Mouse (Mus musculus): Measurements from ENCODE around the gene Slc16a5. TPM values are rescaled to one million over a fixed set of nuclear protein-coding genes. Genes with fewer than 3 reads are reported as not detected.
A peak's percentile ranks its signal among the peaks of the same experiment; 100 is the strongest.

Gene Slc16a5
- not detected for total RNA-seq (2021)
- long read RNA-seq, experiment 1 = 0 reads
- long read RNA-seq, experiment 2 = 0 reads

DNA sequence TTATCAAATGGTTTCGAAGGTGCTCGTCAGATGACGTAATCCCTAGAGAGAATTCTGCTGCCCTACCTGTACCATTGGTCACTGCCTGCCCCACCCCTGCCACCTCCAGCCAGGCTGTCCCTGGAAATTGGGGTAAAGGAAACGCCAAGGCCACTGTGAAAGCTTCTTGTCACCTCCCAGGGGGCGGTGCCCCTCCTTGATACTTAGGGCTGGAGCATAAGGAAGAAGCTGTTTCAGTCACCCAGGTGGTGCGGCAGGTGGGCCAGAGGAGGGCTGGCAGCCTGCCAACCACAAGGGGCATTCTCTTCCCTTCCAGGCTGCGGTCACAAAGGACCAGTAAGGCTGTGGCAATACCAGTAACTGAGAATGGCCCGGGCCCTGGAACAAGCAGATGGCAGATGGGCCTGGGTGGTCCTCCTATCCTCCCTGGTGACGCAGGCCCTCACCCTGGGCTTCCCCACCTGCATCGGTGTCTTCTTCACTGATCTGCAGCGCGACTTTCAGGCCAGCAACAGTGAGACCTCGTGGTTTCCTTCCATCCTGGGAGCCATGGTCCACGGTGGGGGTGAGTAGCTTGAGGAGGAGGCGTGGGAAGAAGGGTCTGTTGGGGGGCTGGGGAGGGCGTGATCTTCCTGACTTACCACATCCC lies at the start of gene Slc16a5:
Slc16a5 (plus strand) TSS at position 232 of the 649 bp plus-strand sequence.
- intact Hi-C loops (cut with DNase I) = no loop called here
- Histone ChIP-seq H3K27ac (no peak within 1 kb of the TSS), H3K4me3 (no peak within 1 kb of the TSS)
- no peak for TF ChIP-seq CTCF (IDR thresholded peaks at IDR 0.05)
- no peak for DNase-seq (ENCODE audit: extremely low spot score in 1 of 2, low spot score in 2 of 2)

DNA sequence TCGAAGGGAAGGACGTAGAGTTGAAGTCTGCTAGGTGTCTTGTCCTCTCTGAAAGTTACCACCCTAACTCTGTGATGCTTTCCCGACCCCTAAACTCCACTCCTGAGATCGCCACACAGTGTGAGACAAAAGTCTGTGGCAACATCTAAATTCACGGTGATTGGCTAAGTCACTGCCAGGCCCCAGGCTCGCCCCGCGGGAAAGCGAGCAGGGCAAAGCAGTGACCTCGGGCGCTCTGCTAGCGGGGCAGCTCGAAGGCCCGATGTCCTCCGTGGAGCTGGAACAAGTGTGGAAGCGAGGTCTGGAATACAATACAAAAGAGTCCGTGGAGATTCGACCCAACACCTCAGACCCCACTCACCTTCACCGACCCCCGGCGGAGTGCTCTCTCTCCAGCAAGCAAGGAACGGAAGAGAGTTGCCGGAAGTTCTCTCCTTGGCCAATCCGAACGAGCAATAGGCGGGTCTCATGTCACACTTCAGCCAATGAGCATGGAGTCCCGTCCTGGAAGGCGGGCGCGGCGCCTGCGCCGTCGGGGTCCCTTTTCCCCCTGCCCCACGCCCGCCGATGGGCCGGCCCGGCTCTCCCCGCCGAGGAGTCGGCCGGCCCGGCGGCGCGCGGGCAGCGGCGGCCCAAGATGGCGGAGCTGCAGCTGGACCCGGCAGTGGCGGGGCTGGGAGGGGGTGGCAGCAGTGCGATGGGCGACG lies 42.6 kb upstream of the Slc16a5 start, which contains the start of the genes Atp5h and Kctd2:
Atp5h (minus strand) TSS at position 432 of the 707 bp plus-strand sequence.
Kctd2 (plus strand) TSS at position 598 of the 707 bp plus-strand sequence.
- intact Hi-C loops (cut with DNase I) = loop anchor here (2.0 kb wide), 1 partner anchor 55 kb away; the partner anchor contains the start of gene Armc7
- TF ChIP-seq CTCF (IDR thresholded peaks at IDR 0.05) = no peak
- Histone ChIP-seq H3K4me3 (peak within 1 kb of the TSS; percentile 94), H3K27ac (peak within 1 kb of the TSS; percentile 93)
- peak; percentile 93 to 94 for DNase-seq (ENCODE audit: extremely low spot score in 1 of 2, low spot score in 2 of 2)

DNA sequence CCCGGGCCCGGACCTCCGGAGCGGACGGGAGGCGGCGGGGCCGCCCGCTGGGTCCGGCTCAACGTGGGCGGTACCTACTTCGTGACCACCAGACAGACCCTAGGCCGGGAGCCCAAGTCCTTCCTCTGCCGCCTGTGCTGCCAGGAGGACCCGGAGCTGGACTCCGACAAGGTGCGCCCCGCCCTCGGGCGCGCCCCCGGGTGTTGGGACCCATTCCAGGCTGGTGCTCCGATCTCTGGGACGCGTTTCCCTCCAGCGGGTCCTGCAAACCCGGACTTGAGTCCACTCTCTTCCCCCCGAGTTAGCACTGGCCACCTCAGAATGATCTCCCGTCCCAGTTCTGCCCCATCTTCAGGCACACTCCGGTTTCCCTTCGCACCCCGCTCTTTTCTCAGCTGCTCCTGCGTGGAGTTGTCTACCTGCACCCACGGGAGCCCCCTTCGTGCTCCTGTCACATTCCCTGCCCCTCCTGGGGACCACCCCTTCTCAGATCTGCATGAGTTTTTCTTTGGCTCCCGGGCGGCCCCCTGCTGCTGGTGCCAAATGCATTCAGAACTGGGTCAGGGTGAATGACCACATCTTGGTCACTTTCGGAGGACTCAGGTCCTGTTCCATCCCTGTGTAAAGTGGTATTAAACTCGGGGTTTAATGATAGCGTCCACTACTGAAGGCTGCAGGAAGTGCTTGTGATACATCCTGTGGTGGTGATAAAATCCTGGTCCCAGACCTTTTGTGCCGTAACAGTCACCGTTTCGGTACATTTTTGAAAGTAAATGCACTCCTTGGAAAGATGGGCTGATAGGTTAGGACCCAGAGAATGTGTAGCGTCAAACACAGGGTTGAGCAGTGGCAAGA lies 41.7 kb upstream of the Slc16a5 start:
- no peak; the same call in 1 of the 2 replicates for TF ChIP-seq CTCF (IDR thresholded peaks at IDR 0.05)
- peak; percentile 47 to 63 for DNase-seq (ENCODE audit: extremely low spot score in 1 of 2, low spot score in 2 of 2)
- peak overlapping the region; percentile 93 for H3K27ac ChIP-seq
- peak overlapping the region; percentile 94 for H3K4me3 ChIP-seq
- intact Hi-C loops (cut with DNase I) = loop anchor here (2.0 kb wide), 1 partner anchor 54 kb away; the partner anchor contains the start of gene Armc7

DNA sequence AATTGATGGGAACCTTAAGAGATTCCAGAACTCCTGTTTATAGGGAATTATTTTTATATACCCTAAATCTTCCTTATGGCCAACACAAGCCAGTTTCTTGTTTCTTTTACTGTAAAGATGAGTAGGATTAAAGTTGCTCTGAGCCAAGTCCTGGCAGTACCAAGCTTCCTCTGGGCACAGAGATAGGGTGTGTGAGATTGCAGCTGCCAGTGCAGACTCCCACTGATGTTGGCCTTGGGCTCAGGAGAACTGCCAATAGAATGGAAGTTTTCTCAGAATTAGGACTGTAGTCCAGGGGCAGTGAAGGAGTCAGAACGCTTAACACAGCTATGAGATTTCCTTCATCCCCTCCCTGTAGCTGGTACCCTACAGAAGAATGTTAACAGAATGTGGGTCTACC lies 40.9 kb upstream of the Slc16a5 start:
- no peak for DNase-seq (ENCODE audit: extremely low spot score in 1 of 2, low spot score in 2 of 2)
- Histone ChIP-seq H3K27ac (peak overlapping the region; percentile 93), H3K4me3 (peak overlapping the region; percentile 94)
- no peak for TF ChIP-seq CTCF (IDR thresholded peaks at IDR 0.05)
- intact Hi-C loops (cut with DNase I) = loop anchor here (2.0 kb wide), 1 partner anchor 53 kb away; the partner anchor contains the start of gene Armc7

DNA sequence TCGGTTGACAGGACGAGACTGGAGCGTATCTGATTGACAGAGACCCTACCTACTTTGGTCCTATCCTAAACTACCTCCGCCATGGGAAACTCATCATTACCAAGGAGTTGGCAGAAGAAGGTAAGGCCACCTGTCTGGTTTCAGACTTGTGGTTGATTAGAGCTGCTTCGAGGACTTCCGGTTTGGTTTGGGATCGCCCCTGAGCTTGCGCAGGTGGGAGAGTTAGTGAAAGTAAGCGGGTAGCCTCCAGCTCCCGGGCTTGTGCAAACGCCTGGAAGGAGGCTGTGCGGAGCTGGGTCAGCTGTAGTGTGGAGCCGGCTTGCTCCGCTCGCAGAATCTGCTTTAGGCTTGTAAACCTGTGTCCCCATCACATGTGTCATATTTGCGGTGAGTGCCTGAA lies 40.3 kb upstream of the Slc16a5 start:
- TF ChIP-seq CTCF (IDR thresholded peaks at IDR 0.05) = no peak

DNA sequence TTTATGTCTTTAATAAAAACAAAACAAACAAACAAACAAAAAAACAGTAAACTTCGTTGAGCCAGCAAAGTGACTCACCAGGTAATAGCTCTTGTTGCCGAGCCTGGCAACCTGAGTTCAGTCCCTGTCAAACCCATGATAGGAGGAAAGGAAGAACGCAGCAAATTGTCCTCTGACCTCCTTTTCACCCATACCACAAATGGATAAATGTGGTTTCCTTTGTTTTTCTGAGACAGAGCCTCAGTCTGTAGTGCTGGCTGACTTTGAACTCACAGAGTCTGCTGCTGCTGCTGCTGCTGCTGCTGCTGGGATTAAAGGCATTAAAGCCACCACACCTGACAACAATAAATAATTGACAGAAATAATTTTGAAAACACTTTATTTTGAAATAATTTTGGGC lies 39.2 kb upstream of the Slc16a5 start:
- no peak for DNase-seq (ENCODE audit: extremely low spot score in 1 of 2, low spot score in 2 of 2)
- intact Hi-C loops (cut with DNase I) = no loop called here
- TF ChIP-seq CTCF (IDR thresholded peaks at IDR 0.05) = no peak
- no peak overlapping the region for H3K4me3 ChIP-seq
- no peak overlapping the region for H3K27ac ChIP-seq

More for the DNA sequence above, 40.3 kb upstream of the Slc16a5 start:
- DNase-seq (ENCODE audit: extremely low spot score in 1 of 2, low spot score in 2 of 2) = no peak
- intact Hi-C loops (cut with DNase I) = loop anchor here (2.0 kb wide), 1 partner anchor 53 kb away; the partner anchor contains the start of gene Armc7
- 0 out of 2 replicates have a peak overlapping the region, but pooled peaks have one; percentile 26 for H3K27ac ChIP-seq
- H3K4me3 ChIP-seq = no peak overlapping the region

DNA sequence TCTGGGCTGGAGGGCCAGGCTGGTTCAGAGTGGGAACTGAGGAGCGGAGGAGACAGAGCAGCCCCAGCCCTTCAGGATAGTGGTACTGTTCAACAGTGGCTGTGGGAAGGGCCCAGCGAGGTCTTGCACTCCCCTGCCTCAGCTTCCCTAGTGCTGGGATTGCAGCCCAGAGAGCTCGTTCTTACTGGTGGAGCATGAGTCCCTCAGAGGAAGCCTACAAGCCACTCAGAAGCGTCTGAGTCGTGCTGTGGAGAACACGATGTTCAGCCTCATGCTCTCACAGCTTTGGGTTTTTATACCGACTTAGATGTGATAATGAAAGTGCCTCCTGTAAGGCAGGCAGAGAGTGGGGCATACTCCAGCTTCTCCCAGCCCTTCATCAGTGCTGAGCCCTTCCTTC lies 37.6 kb upstream of the Slc16a5 start:
- DNase-seq (ENCODE audit: extremely low spot score in 1 of 2, low spot score in 2 of 2) = no peak
- intact Hi-C loops (cut with DNase I) = loop anchor here (5.0 kb wide), 1 partner anchor 113 kb away; the partner anchor contains the start of gene Sumo2
- no peak for TF ChIP-seq CTCF (IDR thresholded peaks at IDR 0.05)
- H3K4me3 ChIP-seq = no peak overlapping the region
- H3K27ac ChIP-seq = no peak overlapping the region

DNA sequence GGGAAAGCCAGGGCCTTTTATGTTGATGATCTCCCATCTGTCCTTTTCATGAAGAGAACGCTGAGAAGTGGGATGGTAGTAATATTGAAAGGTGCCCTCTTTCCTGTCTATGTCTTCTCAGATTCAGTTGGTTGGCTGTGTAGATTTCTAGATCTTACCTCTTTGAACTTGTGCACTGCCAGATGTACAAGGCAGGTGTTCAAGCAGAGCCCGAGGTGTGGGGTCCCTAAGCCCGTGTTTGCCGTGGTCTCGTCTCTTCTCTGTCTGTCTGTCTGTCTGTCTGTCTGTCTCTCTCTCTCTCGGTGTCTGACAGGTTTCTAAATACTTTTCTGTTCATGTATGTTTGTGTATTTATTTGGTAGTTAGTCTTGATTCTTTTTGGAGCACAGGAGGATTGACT lies 36.6 kb upstream of the Slc16a5 start:
- intact Hi-C loops (cut with DNase I) = loop anchor here (5.0 kb wide), 1 partner anchor 112 kb away; the partner anchor contains the start of gene Sumo2
- H3K27ac ChIP-seq = no peak overlapping the region
- TF ChIP-seq CTCF (IDR thresholded peaks at IDR 0.05) = no peak

DNA sequence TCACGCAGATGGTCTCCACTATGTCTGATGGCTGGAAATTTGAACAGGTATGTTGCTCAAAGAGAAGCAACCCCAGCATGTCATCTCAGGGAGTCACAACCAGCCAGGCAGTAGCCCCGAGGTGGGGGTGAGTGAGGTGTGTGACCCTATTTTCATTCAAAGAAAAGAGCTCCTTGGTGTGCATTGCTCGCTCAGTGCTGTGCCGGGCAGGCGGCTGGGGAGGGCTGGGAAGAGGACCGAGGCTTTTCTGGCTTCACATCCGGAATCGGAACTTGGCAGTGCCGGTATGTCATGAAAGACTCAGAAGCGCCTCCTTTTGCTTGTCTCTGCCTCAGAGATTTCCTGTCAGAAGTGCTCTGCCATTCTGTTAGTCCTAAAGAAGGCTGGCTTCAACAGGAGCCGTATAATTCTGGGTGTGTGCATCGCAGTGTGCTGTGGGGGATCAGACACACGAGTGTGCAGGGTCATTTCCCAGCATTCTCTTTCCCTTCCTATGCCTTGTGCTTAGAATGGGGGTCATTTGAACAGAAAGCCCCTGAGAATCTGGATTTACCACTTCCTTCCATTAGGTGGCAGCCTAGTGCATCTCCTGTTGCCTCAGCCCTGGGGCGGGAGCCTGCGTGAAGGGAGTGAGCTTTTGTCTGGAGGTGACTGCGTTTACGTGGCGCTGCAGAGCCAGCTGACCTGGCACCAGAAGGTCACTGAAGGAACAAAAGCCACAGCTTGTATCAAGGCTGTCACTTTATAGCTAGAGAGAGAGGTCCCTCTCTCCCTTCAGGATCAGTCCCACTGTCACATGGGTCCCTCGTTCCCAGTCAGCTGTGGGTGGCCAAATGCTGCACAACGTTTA lies 34.6 kb upstream of the Slc16a5 start:
- intact Hi-C loops (cut with DNase I) = loop anchor here (1.0 to 5.0 kb wide), 2 partner anchors 47 to 110 kb away; partner anchors contain the start of gene Sumo2
- Histone ChIP-seq H3K27ac (peak overlapping the region; percentile 71), H3K4me3 (peak overlapping the region; percentile 1; the same call in 1 of the 2 replicates)
- peak; percentile 83 for TF ChIP-seq CTCF (IDR thresholded peaks at IDR 0.05)
- peak; percentile 67 to 69 for DNase-seq (ENCODE audit: extremely low spot score in 1 of 2, low spot score in 2 of 2)

More for the DNA sequence above, 36.6 kb upstream of the Slc16a5 start:
- no peak for DNase-seq (ENCODE audit: extremely low spot score in 1 of 2, low spot score in 2 of 2)
- H3K4me3 ChIP-seq = no peak overlapping the region

DNA sequence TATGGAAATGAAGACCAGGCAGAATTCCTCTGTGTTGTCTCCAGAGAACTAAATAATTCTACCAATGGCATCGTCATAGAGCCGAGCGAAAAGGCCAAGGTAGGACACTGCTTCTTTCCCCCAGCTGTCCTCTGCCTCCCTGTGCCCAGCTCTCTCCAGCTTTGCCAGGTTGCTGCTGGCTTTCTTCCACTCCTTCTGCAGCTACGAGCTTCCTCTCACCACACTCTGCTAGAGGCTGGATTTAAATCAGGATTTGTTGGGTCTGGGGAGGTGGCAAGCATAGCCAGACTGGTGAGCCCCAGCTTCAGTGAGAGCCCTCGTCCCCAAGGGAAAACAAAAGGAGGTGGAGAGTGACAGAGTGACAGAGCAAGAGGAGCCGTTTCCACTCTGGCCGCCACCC lies 33.0 kb upstream of the Slc16a5 start:
- intact Hi-C loops (cut with DNase I) = loop anchor here (5.0 kb wide), 1 partner anchor 108 kb away; the partner anchor contains the start of gene Sumo2
- peak overlapping the region; percentile 68 for H3K27ac ChIP-seq
- H3K4me3 ChIP-seq = no peak overlapping the region
- no peak for DNase-seq (ENCODE audit: extremely low spot score in 1 of 2, low spot score in 2 of 2)
- TF ChIP-seq CTCF (IDR thresholded peaks at IDR 0.05) = no peak
